Mouse (Mus musculus): ENCODE results near the gene Ralgapa2. TPM values are rescaled to one million over a fixed set of nuclear protein-coding genes. Genes with fewer than 3 reads are reported as not detected.

The Ralgapa2 gene
- polyA plus RNA-seq, 1 experiment from 2014 or later, result 11.1 TPM

GRCm38 (mm10) chr2:146259787-146260560 is 252.2 kb downstream of the Ralgapa2 start:
- H3K36me3 ChIP-seq (ENCODE audit: control insufficient read depth, insufficient read depth), result no peaks in the 10 kb centered on the region
- H3K4me3 ChIP-seq (ENCODE audit: low read length), result no peak overlapping the region
- 67% methylated on average over 18 of the region's 18 CpGs for WGBS
- no peaks in the 10 kb centered on the region for H3K27me3 ChIP-seq (ENCODE audit: control insufficient read depth, insufficient read depth, low read length)
- peaks cover 12% of the 10 kb centered on the region for H3K4me1 ChIP-seq (ENCODE audit: control insufficient read depth, insufficient read depth, low read length)
- no peak overlapping the region for H3K9ac ChIP-seq (ENCODE audit: low read length)
- no peak overlapping the region for H3K27ac ChIP-seq (ENCODE audit: low read length)
- no peak for ATAC-seq (replicated peaks; ENCODE audit: extremely low read depth, insufficient read depth, low FRiP score)
- H3K9me3 ChIP-seq (replicated peaks; ENCODE audit: control insufficient read depth, low read length), result no peaks in the 10 kb centered on the region
- H3K4me2 ChIP-seq (ENCODE audit: low read depth, low read length), result no peak overlapping the region

DNA sequence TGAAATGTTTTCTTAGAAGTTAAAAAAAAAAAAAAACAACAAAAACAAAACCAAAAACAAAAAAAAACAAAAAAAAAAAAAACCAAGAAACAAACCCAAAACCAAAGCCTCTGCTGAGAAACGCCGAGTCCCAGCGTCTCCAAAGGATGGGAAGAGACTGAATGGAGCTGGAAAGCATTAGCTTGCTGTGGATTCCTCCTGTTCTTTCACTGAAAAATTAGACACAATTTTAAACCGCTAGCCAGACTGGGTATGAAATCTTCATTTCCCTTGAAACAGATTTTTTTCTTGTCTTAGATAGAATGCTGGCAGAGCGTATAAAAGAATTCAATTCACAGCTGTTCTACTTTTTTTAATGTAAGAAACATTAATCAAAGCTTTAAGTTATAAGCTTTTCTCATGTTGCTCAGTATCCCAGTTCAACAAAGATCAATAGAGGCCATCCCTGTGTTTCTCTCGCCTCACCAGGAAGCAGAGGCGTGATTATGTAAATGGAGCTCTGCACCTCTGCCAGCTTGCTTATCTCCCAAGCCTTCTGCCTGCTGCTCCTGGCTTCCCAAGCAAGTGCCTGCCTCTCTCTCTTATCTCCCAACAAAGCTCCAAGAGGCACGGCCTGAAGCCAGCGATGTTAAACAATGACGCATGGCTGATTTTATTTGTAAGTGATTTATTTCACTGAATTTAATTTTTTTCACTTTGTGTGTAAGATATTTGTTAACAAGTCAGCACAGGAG is 253.2 kb downstream of the Ralgapa2 start:
- Histone ChIP-seq H3K4me1 (ENCODE audit: control insufficient read depth, insufficient read depth, low read length) (peaks cover 12% of the 10 kb centered on the region), H3K9me3 (replicated peaks; ENCODE audit: control insufficient read depth, low read length) (no peaks in the 10 kb centered on the region), H3K9ac (ENCODE audit: low read length) (no peak overlapping the region), H3K4me2 (ENCODE audit: low read depth, low read length) (no peak overlapping the region), H3K27ac (ENCODE audit: low read length) (no peak overlapping the region), H3K4me3 (ENCODE audit: low read length) (no peak overlapping the region), H3K36me3 (ENCODE audit: control insufficient read depth, insufficient read depth) (no peaks in the 10 kb centered on the region), H3K27me3 (ENCODE audit: control insufficient read depth, insufficient read depth, low read length) (no peaks in the 10 kb centered on the region)
- 0 out of 2 replicates have a peak, but pooled peaks have one; percentile 37 for ATAC-seq (replicated peaks; ENCODE audit: extremely low read depth, insufficient read depth, low FRiP score)
- 36% methylated on average over 10 of the region's 10 CpGs for WGBS

GRCm38 (mm10) chr2:146257609-146258008 is 254.5 kb downstream of the Ralgapa2 start:
- WGBS, result 77% methylated on average over 3 of the region's 3 CpGs
- no peak for ATAC-seq (replicated peaks; ENCODE audit: extremely low read depth, insufficient read depth, low FRiP score)
- H3K27me3 ChIP-seq (ENCODE audit: control insufficient read depth, insufficient read depth, low read length), result no peaks in the 10 kb centered on the region

DNA sequence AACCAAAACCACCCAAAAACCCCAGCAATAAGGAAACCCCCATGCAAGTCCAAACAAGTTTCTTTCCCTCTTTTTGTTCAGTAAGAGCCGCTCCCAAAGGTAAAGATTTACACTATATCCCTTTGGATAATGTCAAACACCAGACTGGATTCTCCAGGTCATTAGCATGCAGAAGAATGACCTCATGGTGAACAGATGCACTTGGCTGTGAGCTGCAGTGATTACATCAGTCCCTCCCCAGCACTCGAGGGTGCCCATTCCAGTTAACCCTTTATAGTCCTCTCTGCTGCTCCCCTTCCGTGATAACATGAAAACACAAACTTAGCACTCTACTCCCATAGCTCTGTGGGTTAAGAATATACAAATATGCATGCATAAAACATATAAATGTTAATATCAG is 255.1 kb downstream of the Ralgapa2 start:
- H3K27ac ChIP-seq (ENCODE audit: low read length), result no peak overlapping the region
- H3K9me3 ChIP-seq (replicated peaks; ENCODE audit: control insufficient read depth, low read length), result no peaks in the 10 kb centered on the region
- H3K36me3 ChIP-seq (ENCODE audit: control insufficient read depth, insufficient read depth), result no peaks in the 10 kb centered on the region
- ATAC-seq (replicated peaks; ENCODE audit: extremely low read depth, insufficient read depth, low FRiP score), result no peak
- no peak overlapping the region for H3K4me3 ChIP-seq (ENCODE audit: low read length)
- H3K27me3 ChIP-seq (ENCODE audit: control insufficient read depth, insufficient read depth, low read length), result no peaks in the 10 kb centered on the region
- H3K4me1 ChIP-seq (ENCODE audit: control insufficient read depth, insufficient read depth, low read length), result peaks cover 12% of the 10 kb centered on the region
- H3K4me2 ChIP-seq (ENCODE audit: low read depth, low read length), result no peak overlapping the region
- H3K9ac ChIP-seq (ENCODE audit: low read length), result no peak overlapping the region
- WGBS, result 30% methylated on average over 3 of the region's 3 CpGs

More at GRCm38 (mm10) chr2:146257609-146258008, 254.5 kb downstream of the Ralgapa2 start:
- Histone ChIP-seq H3K4me2 (ENCODE audit: low read depth, low read length) (no peak overlapping the region), H3K4me1 (ENCODE audit: control insufficient read depth, insufficient read depth, low read length) (peaks cover 12% of the 10 kb centered on the region), H3K9me3 (replicated peaks; ENCODE audit: control insufficient read depth, low read length) (no peaks in the 10 kb centered on the region), H3K4me3 (ENCODE audit: low read length) (no peak overlapping the region), H3K36me3 (ENCODE audit: control insufficient read depth, insufficient read depth) (no peaks in the 10 kb centered on the region), H3K9ac (ENCODE audit: low read length) (no peak overlapping the region), H3K27ac (ENCODE audit: low read length) (no peak overlapping the region)

GRCm38 (mm10) chr2:146256321-146256875 is 255.7 kb downstream of the Ralgapa2 start:
- H3K4me1 ChIP-seq (ENCODE audit: control insufficient read depth, insufficient read depth, low read length), result peaks cover 12% of the 10 kb centered on the region
- H3K4me3 ChIP-seq (ENCODE audit: low read length), result no peak overlapping the region
- no peaks in the 10 kb centered on the region for H3K27me3 ChIP-seq (ENCODE audit: control insufficient read depth, insufficient read depth, low read length)
- no peaks in the 10 kb centered on the region for H3K9me3 ChIP-seq (replicated peaks; ENCODE audit: control insufficient read depth, low read length)
- no peak overlapping the region for H3K9ac ChIP-seq (ENCODE audit: low read length)
- no peaks in the 10 kb centered on the region for H3K36me3 ChIP-seq (ENCODE audit: control insufficient read depth, insufficient read depth)
- no peak overlapping the region for H3K27ac ChIP-seq (ENCODE audit: low read length)
- WGBS, result 59% methylated on average over 3 of the region's 3 CpGs
- ATAC-seq (replicated peaks; ENCODE audit: extremely low read depth, insufficient read depth, low FRiP score), result no peak
- no peak overlapping the region for H3K4me2 ChIP-seq (ENCODE audit: low read depth, low read length)

GRCm38 (mm10) chr2:146255636-146256035 is 256.5 kb downstream of the Ralgapa2 start:
- peaks cover 12% of the 10 kb centered on the region for H3K4me1 ChIP-seq (ENCODE audit: control insufficient read depth, insufficient read depth, low read length)
- no peaks in the 10 kb centered on the region for H3K36me3 ChIP-seq (ENCODE audit: control insufficient read depth, insufficient read depth)
- ATAC-seq (replicated peaks; ENCODE audit: extremely low read depth, insufficient read depth, low FRiP score), result no peak
- H3K4me2 ChIP-seq (ENCODE audit: low read depth, low read length), result no peak overlapping the region
- H3K4me3 ChIP-seq (ENCODE audit: low read length), result no peak overlapping the region
- no peak overlapping the region for H3K9ac ChIP-seq (ENCODE audit: low read length)
- H3K27me3 ChIP-seq (ENCODE audit: control insufficient read depth, insufficient read depth, low read length), result no peaks in the 10 kb centered on the region
- no peak overlapping the region for H3K27ac ChIP-seq (ENCODE audit: low read length)
- no peaks in the 10 kb centered on the region for H3K9me3 ChIP-seq (replicated peaks; ENCODE audit: control insufficient read depth, low read length)

GRCm38 (mm10) chr2:146254387-146254786 is 257.8 kb downstream of the Ralgapa2 start:
- no peak overlapping the region for H3K4me2 ChIP-seq (ENCODE audit: low read depth, low read length)
- 71% methylated on average over 1 of the region's 1 CpGs for WGBS

GRCm38 (mm10) chr2:146250236-146250904 is 261.8 kb downstream of the Ralgapa2 start:
- Histone ChIP-seq H3K4me1 (ENCODE audit: control insufficient read depth, insufficient read depth, low read length) (0 out of 2 replicates have a peak, but pooled peaks cover 7% of the 10 kb centered on the region), H3K36me3 (ENCODE audit: control insufficient read depth, insufficient read depth) (no peaks in the 10 kb centered on the region), H3K27ac (ENCODE audit: low read length) (no peak overlapping the region), H3K9me3 (replicated peaks; ENCODE audit: control insufficient read depth, low read length) (no peaks in the 10 kb centered on the region), H3K4me2 (ENCODE audit: low read depth, low read length) (no peak overlapping the region), H3K9ac (ENCODE audit: low read length) (no peak overlapping the region), H3K27me3 (ENCODE audit: control insufficient read depth, insufficient read depth, low read length) (no peaks in the 10 kb centered on the region), H3K4me3 (ENCODE audit: low read length) (no peak overlapping the region)
- 82% methylated on average over 6 of the region's 6 CpGs for WGBS
- no peak for ATAC-seq (replicated peaks; ENCODE audit: extremely low read depth, insufficient read depth, low FRiP score)

More at GRCm38 (mm10) chr2:146254387-146254786, 257.8 kb downstream of the Ralgapa2 start:
- ATAC-seq (replicated peaks; ENCODE audit: extremely low read depth, insufficient read depth, low FRiP score), result no peak
- Histone ChIP-seq H3K4me3 (ENCODE audit: low read length) (no peak overlapping the region), H3K27ac (ENCODE audit: low read length) (no peak overlapping the region), H3K9ac (ENCODE audit: low read length) (no peak overlapping the region), H3K9me3 (replicated peaks; ENCODE audit: control insufficient read depth, low read length) (no peaks in the 10 kb centered on the region), H3K4me1 (ENCODE audit: control insufficient read depth, insufficient read depth, low read length) (peaks cover 8% of the 10 kb centered on the region), H3K36me3 (ENCODE audit: control insufficient read depth, insufficient read depth) (no peaks in the 10 kb centered on the region), H3K27me3 (ENCODE audit: control insufficient read depth, insufficient read depth, low read length) (no peaks in the 10 kb centered on the region)
